Mouse (Mus musculus) CH12F3 (cell line): ENCODE data around the gene Gpr142.

Experiments
- in situ Hi-C: fragments of 300-500 bp; cut with MboI; formaldehyde crosslinking; loops from 2 replicates; pipeline ENCODE4 v1.14.3; 2020; ENCODE audit warnings: low sequenced_read_pairs

Gene Gpr142

DNA sequence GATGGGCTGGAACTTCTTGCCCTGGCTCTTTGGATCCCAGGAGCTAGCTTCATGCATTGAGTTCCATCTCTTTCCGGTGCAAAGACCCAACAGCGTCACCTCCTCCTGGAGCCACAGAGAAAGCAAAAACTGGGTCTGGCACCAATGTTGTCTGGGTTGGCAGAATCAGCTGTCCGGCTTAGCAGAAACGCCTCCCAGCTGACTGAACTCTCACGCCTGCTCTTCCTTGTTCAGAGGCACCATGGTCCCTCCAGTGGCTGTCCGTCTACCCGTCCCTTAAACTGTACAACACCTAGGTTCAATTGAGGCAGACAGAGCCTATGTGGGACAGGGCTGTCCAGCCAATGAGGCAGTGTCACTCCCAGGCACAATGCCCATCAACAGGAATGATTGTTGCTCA lies 1.5 kb upstream of the Gpr142 start:
- in situ Hi-C loops, result loop anchor here (5.0 kb wide), 1 partner anchor 45 kb away; no protein-coding TSS in a partner anchor

DNA sequence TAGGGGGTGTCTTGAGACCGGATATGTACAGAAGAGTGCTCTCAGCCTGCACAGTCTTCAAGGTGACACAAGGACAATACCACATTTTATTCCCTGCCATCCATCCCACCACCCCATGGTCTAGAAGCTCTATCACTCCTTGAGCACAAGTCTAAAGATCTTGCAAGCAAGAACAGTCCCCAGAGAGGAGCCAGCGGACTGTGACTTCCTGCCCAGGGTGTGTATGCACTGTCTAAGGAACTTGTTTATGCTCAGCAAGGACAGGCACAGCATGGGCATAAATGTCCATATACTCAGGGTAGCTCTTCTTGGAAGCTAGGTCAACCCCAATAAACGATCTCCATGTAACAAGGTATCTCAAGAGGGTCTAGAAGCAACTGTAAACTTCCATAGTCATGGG lies 743 bp upstream of the Gpr142 start:
- in situ Hi-C loops, result loop anchor here (5.0 kb wide), 1 partner anchor 46 kb away; no protein-coding TSS in a partner anchor

DNA sequence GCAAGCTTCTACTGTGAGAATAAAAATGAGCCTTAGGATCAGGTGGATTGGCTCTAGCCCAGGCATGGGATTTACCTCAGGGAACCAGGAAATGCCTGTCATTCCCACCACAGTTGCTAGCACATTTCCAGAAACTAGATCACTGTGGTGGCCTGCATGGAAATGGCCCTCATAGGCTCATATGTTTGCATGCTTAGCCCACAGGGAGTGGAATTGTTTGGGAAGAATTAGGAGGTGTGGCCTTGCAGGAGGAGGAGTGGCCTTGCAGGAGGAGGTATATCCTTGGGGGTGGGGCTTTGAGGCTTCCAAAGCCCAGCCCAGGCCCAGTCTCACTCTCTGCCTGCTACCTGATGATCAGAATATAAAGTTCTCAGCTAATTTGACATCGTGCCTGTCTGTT lies 3.2 kb downstream of the Gpr142 start:
- in situ Hi-C loops, result loop anchor here (25.0 kb wide), 1 partner anchor 110 kb away; no protein-coding TSS in a partner anchor

DNA sequence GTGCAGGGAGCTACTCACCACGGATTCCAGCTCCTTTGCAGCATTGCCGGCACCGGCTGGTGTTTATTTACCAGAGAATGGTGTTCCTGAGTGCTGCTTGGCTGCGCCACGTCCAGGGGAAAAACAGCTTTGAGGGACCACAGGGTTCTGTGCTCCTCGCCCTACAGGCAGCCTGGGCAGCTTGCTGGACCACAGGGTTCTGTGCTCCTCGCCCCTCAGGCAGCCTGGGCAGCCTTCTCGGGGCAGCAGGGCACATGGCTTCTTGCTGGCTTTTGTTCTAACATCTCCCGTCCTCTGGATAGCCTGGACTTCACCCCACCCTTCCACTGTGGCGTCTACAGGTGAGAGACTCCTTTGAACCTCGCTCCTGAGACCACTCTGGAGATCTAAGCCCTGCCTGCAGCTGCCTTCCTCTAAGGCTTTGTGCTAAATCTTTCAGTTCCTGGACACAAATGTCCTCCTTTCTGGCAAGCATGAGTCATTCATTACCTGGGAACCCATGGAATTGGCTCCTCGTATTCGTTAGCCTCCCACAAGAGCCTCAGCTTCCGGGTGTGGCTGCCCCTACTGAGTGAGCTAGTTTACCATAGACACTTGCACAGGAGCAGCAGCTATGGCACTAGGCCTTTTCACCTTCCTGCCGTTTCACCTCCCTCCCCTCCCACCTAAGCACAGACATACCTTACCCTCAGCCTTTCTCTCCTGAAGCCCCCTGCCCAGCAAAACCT lies 4.0 kb downstream of the Gpr142 start:
- in situ Hi-C loops, result loop anchor here (25.0 kb wide), 1 partner anchor 110 kb away; no protein-coding TSS in a partner anchor

DNA sequence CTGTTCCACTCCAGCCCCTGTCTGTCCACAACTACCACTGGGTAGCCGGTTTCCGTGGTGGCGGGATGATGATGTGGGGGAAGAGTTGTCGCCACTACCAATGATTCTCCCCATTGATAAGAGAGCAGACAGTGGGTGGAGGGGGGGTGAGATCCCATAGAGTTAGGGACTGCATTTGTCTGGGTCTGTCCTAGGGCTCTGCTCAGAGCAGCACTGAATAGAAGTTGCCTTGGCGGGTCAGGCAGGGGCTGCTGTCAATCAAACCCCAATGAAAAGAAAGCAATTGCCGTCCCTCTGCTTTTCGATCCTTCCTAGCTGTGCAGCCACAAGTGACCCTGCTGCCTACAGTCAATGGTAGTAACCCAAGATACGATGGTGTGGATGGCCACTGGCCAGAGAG lies 5.3 kb downstream of the Gpr142 start:
- in situ Hi-C loops, result loop anchor here (25.0 kb wide), 1 partner anchor 108 kb away; no protein-coding TSS in a partner anchor

DNA sequence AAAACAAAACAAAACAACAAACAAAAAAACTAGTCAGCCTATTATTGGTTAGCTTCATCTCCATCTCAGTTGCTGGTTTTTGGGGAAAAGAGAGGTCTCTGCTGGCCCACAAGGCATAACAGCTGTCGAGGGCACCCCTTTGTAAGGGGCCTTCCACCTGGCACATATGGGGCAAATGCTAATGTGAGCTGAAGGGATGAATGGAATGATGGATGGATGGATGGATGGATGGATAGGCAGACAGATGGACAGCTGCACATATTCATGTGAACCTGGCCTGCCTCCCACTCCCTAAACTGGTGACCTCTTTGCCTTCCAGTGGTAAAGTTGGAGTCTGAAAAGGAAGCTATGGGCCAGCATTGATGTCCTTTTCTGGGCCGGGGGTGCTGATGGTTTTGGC lies 8.3 kb downstream of the Gpr142 start:
- in situ Hi-C loops, result loop anchor here (25.0 kb wide), 1 partner anchor 105 kb away; no protein-coding TSS in a partner anchor

DNA sequence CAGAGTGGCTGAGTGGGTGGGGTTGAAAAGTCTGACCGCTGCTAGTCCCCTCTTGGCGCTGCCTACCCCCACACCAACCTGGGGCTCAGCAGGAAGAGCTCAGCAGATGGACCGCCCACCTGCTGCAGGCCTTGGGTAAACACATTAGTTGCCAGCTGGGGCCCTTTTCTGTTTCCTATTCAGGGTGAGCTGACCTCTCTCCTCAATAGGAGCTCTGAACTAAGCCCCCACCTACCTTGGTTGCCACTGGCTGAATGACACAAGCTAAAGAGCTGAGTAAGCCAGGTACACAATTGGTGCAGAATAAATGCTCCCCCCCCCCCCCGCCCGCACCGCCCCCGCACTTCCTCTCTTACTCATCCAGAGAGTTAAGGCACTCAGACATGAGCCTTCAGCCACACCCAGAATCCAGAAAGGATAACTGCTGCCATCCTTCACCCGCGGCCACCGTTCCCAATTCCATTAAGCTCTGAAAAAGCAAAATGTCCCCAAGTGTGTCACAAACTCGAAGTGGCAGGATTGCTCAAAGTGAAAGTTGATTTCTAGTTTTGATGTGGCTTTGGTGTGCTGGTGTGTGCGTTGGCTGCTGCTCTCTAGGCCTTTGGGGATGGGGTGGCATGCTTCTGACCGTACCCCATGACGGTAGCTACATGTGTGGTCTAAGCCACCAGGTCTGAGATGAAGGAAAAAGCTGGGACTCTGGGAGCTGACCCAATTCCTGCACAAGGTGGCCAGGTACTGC lies 9.1 kb downstream of the Gpr142 start:
- in situ Hi-C loops, result loop anchor here (25.0 kb wide), 1 partner anchor 104 kb away; no protein-coding TSS in a partner anchor

DNA sequence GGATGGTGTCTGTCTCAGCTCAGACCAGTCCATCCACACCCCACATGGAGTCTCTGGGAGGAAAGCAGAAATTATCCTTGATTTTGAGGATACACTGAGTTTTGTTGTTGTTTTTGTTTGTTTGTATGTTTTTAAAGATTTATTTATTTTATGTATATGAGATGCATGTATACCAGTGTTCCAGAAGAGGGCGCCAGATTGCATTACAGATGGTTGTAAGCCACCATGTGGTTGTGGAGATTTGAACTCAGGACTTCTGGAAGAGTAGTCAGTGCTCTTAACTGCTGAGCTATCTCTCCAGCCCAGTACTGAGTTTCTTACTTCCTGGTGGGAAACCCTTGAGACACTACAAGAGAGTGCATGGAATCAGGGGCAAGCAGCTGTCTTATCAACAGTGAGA lies 10.6 kb downstream of the Gpr142 start:
- in situ Hi-C loops, result loop anchor here (25.0 kb wide), 1 partner anchor 103 kb away; no protein-coding TSS in a partner anchor

DNA sequence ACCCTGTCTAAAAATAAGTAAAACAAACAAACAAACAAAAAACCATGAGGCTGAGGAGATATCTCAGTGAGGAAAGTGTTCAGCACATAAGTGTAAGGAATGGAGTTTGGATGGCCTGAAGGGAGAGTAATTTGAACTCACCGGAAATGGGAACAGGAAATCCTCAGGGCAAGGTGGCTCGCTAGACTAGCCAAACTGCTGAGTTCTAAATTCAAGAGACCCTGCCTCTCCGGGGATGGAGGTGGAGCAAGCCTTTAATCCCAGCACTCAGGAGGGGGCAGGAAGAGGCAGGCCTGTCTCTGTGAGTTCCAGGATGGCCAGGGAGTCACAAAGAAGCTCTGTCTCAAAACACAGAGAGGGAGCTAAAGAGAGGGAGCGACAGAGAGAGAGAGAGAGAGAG lies 11.6 kb downstream of the Gpr142 start:
- in situ Hi-C loops, result loop anchor here (25.0 kb wide), 1 partner anchor 102 kb away; no protein-coding TSS in a partner anchor

DNA sequence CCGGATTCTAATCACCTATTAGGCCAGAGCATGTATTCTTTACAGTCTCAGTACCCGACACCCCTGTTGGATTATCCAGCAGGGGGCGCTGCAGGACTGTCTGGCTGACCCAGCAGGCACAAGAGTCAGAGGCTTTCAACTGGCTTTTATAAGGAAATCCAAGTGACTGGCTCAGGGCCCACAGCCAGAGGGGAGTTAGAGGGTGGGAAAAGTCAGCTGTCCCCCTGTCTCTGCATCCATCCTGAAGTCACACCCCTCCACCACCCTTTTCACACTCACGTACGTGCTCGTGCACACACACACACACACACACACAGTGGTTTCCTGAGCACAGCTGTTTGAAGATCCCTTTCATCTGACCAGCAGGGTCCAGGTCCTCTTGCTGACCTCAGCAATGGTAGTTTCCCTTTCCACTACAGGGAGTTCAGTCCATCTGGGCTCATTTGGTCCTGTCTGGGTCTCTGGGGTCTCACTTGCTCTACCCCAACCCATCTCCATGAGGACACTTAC lies 14.1 kb downstream of the Gpr142 start:
- in situ Hi-C loops, result loop anchor here (25.0 kb wide), 1 partner anchor 100 kb away; no protein-coding TSS in a partner anchor

DNA sequence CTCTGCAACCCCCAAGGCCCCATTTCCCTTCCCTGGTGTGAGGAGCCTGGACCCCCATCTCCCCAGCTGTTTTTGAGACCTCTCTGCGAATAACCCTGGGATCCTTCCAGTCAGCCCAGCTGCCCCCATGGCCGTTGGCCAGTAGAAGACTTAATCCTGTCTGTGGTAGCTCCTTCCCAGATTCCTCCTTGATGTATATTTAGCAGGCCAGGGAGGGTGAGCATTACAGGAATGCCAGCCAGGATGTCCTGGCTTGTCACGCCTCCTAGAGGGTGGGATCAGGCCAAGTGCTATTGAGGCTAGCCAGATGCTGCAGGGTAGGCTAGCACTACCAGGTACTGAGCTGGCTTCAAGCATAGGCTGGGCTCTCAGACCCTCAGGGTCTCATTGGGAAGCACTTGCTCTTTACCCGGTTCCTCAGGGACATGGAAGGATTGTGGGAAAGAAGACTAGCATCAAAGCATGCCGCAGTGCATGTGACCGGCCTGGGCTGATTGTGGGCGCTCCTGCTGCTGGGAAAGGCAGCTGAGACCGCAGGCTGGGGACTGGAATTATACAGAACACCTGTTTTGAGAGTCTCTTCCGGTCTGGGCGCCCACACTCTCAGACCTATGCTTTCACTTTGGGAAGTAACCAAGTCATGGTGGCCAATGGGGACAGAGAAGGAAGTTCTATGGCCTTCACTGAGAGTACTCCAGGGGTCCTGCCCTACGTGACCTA lies 16.3 kb downstream of the Gpr142 start:
- in situ Hi-C loops, result loop anchor here (25.0 kb wide), 1 partner anchor 97 kb away; no protein-coding TSS in a partner anchor

DNA sequence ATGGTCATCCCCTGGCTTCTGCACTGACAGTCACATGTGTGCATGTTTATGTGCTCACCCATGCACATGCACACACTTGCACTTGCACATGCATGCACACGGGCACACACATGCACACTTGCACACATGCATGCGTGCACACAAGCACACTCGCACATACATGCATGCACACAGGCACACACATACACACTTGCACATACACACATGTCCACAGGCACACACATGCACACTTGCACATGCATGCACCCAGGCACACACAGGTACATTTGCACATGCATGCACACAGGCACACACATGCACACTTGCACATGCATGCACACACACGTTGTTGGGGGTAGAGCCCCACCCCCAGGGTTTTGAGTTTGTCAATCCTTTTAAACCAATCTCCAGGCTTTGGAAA lies 18.2 kb downstream of the Gpr142 start:
- in situ Hi-C loops, result loop anchor here (25.0 kb wide), 1 partner anchor 95 kb away; no protein-coding TSS in a partner anchor

DNA sequence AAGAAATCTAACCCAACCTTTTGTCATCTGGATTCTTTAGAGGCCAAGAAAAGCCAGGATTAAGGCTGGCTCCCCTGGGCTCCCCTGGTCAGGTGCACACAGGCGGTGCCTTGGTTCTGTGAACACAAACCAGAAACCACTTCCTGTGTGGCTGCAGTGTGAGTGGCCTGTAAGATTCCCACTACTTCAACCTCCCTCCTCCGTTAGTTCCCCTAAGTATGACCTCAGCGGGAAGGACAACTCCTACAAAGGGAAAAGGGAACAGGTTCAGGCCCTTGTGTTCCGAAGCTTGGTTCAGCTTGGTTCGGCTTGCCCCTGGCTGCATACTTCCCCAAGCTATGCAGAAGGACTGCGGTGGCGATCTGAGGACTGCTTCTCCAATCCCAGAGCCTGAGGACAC lies 19.5 kb downstream of the Gpr142 start:
- in situ Hi-C loops, result loop anchor here (25.0 kb wide), 1 partner anchor 94 kb away; no protein-coding TSS in a partner anchor

DNA sequence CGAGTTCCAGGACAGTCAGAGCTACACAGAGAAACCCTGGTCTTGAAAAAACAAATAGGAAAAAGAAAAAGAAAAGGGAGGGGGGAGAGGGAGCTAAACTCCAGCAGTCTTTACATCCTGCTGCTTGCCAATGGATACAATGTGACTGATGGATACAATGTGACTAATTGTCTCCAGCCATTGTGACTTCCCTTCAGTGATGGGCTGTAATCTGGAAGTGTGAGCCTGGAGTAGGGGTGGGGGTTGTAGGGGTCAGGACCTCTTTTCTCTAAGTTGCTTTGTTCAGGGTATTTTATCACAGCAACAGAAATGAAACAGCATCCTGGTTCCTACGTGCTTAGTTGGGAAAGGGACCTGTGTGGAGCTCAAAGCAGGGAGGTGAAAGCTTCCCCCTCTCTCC lies 20.4 kb downstream of the Gpr142 start:
- in situ Hi-C loops, result loop anchor here (25.0 kb wide), 1 partner anchor 93 kb away; no protein-coding TSS in a partner anchor

DNA sequence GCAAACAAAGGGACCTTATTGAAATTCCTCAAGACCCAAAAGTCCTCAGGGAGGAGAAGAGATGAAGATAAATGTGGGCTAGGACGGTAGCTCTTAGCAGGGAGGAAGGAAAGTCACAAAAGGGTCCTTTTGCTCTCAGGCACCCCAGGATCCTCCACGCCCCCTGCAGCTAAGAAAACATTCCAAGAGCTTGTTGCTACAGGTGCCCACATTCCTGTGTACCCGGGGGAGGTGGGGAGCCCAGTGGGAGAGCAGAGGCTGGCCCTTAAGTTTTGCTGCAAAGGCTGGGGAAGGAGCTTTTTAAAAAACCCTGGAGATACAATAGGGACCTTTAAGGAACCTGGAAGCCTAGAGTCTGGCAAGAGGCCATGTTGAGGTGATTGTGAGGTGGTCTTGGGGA lies 21.7 kb downstream of the Gpr142 start:
- in situ Hi-C loops, result loop anchor here (25.0 kb wide), 1 partner anchor 92 kb away; no protein-coding TSS in a partner anchor

DNA sequence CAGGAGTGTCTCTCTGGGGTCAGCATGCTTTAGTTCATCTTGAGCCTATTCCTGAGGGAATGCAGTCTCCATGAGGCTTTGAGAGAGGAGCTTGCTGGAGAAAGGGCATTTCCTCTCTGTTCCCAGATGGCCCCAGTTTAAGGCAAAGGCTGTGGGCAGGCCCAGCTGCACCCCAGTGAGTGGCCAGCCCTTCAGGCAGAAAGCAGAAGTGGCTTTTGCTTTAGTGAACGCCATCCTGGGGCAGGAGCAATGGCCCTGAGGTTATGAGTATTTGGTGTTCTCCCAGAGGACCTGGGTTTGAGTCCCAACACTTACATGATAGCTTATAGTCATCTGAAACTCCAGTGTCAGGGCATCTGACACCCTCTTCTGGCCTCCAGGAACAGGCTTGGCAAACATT lies 22.6 kb downstream of the Gpr142 start:
- in situ Hi-C loops, result loop anchor here (25.0 kb wide), 1 partner anchor 91 kb away; no protein-coding TSS in a partner anchor

DNA sequence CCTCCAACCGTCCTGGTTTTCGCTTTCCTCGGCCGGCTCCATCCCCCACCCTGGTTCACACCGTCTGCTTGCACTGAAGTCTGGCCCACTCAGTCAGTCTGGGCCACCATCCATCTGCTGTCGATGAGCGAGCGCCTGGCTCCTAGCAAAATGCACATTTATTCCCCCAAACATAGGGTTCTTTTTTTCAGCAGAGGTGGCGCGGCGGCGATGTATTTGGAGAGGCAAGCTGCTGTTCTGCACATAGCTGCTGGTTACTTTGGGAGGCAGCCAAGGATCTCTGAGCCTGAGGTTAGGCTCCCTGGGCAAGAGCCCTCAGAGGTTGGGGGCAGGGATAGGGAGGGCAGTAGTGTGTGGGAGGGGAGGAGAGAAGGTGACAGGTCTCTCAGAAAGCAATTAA lies 24.0 kb downstream of the Gpr142 start:
- in situ Hi-C loops, result loop anchor here (25.0 kb wide), 1 partner anchor 90 kb away; no protein-coding TSS in a partner anchor

DNA sequence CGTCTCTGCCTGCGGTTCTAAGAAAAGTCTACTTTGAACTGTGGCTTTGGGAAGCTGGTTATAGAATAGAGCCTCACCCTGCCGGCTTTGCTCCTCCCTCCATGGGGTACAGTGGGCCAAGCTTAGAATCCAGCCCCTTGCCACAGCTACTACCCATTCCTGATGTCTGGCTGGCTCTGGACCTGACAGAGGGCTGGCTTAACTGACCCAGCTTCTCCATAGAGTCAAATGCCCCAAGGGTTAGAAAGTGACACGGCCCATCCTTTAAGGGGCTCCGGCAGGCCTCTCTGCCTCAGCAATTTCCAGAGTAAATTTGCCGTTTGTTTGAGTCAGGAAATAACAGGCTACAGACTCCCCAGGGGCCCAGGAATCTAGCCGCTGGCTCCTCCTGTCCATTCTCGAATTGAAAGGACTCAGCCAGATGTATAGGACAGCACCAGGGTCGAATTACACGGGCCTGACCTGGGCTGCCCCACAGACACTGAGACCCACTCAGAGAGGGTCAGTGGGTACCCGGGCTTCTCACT lies 24.5 kb downstream of the Gpr142 start:
- in situ Hi-C loops, result loop anchor here (25.0 kb wide), 1 partner anchor 89 kb away; no protein-coding TSS in a partner anchor

DNA sequence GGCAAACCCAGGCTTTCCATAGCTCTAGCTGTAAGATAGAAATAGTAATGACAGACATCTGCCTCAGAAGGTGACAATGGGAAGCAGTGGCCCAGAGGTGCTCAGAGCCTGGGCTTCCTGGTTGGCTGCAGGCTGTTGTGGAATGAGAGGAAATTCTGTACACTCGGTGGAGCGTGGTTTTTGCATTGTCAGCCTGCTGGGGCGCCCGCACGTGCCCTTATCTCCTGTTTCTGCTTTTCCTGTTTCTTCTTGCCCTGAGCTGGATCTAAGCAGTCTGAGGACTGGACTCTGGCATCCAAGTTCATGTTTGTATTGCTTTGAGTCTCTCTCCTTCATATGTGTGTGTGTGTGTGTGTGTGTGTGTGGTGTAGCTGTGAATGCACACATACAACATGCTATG lies 28.0 kb downstream of the Gpr142 start:
- in situ Hi-C loops, result no loop called here
